Mouse (Mus musculus): ENCODE measurements around the gene Olfr516. TPM values are rescaled to one million over a fixed set of nuclear protein-coding genes. Genes with fewer than 3 reads are reported as not detected.

Gene Olfr516
- not detected in 2 replicates for polyA plus RNA-seq (2012; rRNA removed)

- WGBS, result 91% methylated on average over 2 of the region's 2 CpGs
- no peak for DNase-seq (ENCODE audit: low read depth, low spot score)
These were observed at the start of gene Olfr516 for GRCm38 (mm10) chr7:108850429-108850828. Gene Olfr516, minus strand, starts transcription at chr7:108850529.

- 80% methylated on average over 5 of the region's 5 CpGs for WGBS
- no peak for DNase-seq (ENCODE audit: low read depth, low spot score)
These were observed 44.0 kb upstream of the Olfr516 start, which contains the start of gene Olfr519 for GRCm38 (mm10) chr7:108894320-108894719. Gene Olfr519, minus strand, starts transcription at chr7:108894420.

GRCm38 (mm10) chr7:108884906-108885305 lies 34.6 kb upstream of the Olfr516 start, which contains the start of gene Olfr518:
Gene Olfr518, minus strand, starts transcription at chr7:108885006.
- 79% methylated on average over 4 of the region's 4 CpGs for WGBS
- DNase-seq (ENCODE audit: low read depth, low spot score), result no peak

GRCm38 (mm10) chr7:108872279-108872678 lies 21.9 kb upstream of the Olfr516 start, which contains the start of gene Olfr517:
Gene Olfr517, minus strand, starts transcription at chr7:108872379.
- 62% methylated on average over 2 of the region's 2 CpGs for WGBS
- DNase-seq (ENCODE audit: low read depth, low spot score), result no peak

GRCm38 (mm10) chr7:108825897-108826296 lies 24.4 kb downstream of the Olfr516 start, which contains the start of gene Olfr514:
Gene Olfr514, minus strand, starts transcription at chr7:108825997.
- DNase-seq (ENCODE audit: low read depth, low spot score), result no peak

- peak; percentile 13 for DNase-seq (ENCODE audit: low read depth, low spot score)
- 40% methylated on average over 5 of the region's 5 CpGs for WGBS
These were observed 35.6 kb downstream of the Olfr516 start for GRCm38 (mm10) chr7:108814593-108815215.

- 14% methylated on average over 1 of the region's 1 CpGs for WGBS
- DNase-seq (ENCODE audit: low read depth, low spot score), result peak; percentile 19
These were observed 53.0 kb downstream of the Olfr516 start for GRCm38 (mm10) chr7:108797205-108797933.

Other genes starting within 250 kb of the Olfr516 start
- gene Olfr506, start 239.7 kb downstream of the Olfr516 start, polyA plus RNA-seq (2012; rRNA removed), result not detected in 2 replicates
- not detected in 2 replicates for gene Olfr507, start 228.7 kb downstream of the Olfr516 start, polyA plus RNA-seq (2012; rRNA removed)
- not detected in 2 replicates for gene Olfr508, start 220.5 kb downstream of the Olfr516 start, polyA plus RNA-seq (2012; rRNA removed)
- gene Olfr509, start 198.6 kb downstream of the Olfr516 start, polyA plus RNA-seq (2012; rRNA removed), result not detected in 2 replicates
- not detected in 2 replicates for gene Olfr510, start 184.1 kb downstream of the Olfr516 start, polyA plus RNA-seq (2012; rRNA removed)
- not detected in 2 replicates for gene Olfr512, start 137.2 kb downstream of the Olfr516 start, polyA plus RNA-seq (2012; rRNA removed)
- not detected in 2 replicates for gene Olfr513, start 99.6 kb downstream of the Olfr516 start, polyA plus RNA-seq (2012; rRNA removed)
- not detected in 2 replicates for gene Olfr514, start 24.5 kb downstream of the Olfr516 start, polyA plus RNA-seq (2012; rRNA removed)
- gene Olfr517, start 21.9 kb upstream of the Olfr516 start, polyA plus RNA-seq (2012; rRNA removed), result not detected in 2 replicates
- not detected in 2 replicates for gene Olfr518, start 34.5 kb upstream of the Olfr516 start, polyA plus RNA-seq (2012; rRNA removed)
- not detected in 2 replicates for gene Olfr519, start 43.9 kb upstream of the Olfr516 start, polyA plus RNA-seq (2012; rRNA removed)
- gene Nlrp10, start 79.6 kb upstream of the Olfr516 start, polyA plus RNA-seq (2012; rRNA removed), result 0.06 and 0.14 TPM in 2 replicates
- 126 and 162 TPM in 2 replicates for gene Eif3f, start 83.9 kb upstream of the Olfr516 start, polyA plus RNA-seq (2012; rRNA removed)
- 0.55 and 0.90 TPM in 2 replicates for gene Tub, start 99.8 kb upstream of the Olfr516 start, polyA plus RNA-seq (2012; rRNA removed)
- 0.55 and 0.56 TPM in 2 replicates for gene Ric3, start 232.8 kb upstream of the Olfr516 start, polyA plus RNA-seq (2012; rRNA removed)

Data from large intestine, adult 2 months (tissue).